Mouse (Mus musculus): ENCODE measurements around the gene Bok.

Bok gene

DNA sequence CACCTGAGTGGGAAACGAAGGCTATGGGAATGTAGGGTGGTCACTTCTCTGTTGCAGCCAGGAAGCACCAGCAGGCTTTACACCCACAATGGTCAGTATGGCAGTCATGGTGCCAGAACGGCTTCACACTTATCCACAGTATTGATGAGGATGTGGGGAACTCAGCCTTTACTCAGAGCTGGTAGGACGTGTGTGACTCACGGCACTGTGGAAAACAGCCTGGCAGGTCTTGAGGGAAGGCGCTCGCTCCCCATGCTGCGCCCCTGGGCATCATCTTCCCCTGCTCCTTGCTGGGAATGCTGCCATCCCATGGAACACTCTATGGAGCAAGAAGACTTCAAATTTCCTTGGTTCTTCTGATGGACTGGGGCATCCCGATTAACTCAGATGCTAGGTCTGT lies 5.6 kb downstream of the Bok start:
- no peak for DNase-seq (ENCODE audit: low read depth, low spot score)

DNA sequence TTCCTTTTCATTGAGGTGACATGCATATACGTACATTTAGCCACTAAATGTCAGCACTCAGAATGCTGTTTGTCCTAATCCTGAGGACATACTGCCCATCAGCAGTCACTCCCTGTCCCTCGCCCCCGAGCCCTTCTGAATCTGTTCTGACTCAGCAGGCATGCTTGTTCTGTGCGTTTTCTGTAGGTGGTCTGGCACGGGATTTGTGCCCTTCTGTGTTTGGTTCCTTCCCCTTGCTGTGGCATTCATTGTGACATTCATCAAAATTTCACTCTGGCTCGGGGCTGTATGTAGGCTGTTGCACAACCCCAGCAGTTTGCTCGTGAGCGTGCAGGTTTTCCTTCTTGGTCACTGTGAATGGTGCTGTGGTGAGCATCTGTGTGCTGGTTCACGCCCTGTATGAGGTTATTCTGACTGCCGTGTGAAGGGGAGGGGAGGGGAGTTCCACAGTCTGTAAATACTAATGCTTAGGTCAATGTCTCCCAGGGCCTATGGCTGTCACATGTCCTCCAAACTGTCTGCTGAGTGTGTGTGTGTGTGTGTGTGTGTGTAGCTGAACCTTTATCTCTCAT lies 6.4 kb downstream of the Bok start:
- DNase-seq (ENCODE audit: low read depth, low spot score) = no peak

DNA sequence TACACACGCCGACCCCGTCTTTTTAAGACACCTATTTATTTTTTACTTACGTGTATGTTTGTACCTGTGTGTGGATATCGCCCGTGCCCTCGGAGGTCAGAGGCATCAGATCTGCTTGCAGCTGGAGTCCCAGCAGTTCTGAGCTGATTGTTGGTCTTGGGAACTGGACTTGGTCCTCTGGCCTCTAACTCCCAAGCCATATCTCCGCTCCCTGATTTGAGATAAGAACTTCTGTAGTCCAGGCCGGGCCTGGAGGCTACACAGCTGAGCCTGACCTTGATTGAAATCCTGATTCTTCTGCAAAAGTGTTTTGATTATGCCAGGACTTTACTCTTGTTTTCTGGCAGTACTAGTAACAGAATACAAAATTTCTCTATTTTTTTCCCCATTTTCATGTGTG lies 7.3 kb downstream of the Bok start:
- DNase-seq (ENCODE audit: low read depth, low spot score) = no peak

DNA sequence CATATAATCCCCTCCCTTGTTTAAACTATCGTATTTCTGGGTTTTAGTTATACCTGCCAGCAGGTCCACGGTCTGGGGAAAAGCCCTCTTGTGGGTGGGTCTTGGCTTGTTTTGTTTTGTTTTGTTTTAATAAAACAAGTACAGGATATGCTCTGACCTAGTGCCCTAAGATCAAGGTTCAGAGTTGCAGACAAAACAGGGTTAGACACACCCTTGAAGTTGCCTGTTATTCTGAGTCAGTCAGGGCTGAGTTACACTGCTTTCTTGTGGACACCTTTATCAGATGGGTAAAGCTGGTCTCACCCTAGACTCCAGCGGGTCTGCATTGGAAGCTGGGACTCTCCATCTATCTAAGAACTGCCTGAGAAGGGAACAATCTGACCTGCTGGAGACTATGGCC lies 8.0 kb downstream of the Bok start:
- DNase-seq (ENCODE audit: low read depth, low spot score) = no peak

DNA sequence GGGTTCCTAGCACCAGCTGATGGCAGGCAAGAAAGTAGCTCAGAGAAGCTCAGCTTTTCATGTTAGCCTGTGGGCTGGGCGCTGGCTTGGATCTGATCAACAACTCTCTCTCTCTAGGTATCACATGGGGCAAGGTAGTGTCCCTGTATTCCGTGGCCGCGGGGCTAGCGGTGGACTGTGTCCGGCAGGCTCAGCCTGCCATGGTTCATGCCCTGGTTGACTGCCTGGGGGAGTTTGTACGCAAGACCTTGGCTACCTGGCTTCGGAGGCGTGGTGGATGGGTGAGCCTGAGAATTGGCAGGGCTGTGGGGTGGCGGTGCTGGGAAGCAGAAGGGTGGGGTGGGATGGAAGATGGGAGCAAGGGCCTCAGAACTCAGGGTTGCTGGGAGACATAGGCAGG lies 8.5 kb downstream of the Bok start:
- DNase-seq (ENCODE audit: low read depth, low spot score) = no peak

DNA sequence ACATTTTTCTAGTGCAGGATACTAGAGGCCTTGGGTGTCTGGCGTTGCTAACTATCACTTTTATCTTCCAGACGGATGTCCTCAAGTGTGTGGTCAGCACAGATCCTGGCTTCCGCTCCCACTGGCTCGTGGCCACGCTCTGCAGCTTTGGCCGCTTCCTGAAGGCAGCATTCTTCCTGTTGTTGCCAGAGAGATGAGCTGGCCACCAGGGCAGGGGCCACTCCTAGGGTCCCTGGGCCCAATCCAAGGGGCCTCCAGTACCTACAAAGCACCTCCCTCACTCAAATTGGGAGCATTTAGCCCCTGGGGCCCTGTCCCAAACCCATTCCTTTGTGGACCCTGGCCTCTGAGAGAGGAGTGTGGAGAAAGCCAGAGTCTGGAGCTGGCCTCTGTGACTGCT lies 9.5 kb downstream of the Bok start:
- DNase-seq (ENCODE audit: low read depth, low spot score) = no peak

DNA sequence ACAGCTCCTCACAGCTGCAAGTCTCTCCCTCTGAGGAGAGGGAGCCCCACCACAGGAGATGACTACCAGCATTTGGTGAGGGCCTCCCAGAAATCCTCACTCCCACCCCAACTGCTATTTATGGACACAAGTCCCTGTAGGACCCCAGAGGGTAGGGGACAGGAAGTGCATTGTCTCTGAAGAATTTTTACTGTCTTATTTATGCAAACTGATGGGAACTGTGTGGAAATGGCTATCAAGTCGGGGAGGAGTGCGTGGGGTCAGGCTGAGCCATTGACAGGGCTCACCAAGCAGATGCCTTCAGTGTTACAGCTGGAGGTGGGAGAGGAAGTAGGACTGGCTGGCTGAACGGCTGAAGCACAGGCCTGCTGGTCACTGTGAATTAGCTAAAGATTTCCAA lies 11.9 kb downstream of the Bok start:
- no peak for DNase-seq (ENCODE audit: low read depth, low spot score)

DNA sequence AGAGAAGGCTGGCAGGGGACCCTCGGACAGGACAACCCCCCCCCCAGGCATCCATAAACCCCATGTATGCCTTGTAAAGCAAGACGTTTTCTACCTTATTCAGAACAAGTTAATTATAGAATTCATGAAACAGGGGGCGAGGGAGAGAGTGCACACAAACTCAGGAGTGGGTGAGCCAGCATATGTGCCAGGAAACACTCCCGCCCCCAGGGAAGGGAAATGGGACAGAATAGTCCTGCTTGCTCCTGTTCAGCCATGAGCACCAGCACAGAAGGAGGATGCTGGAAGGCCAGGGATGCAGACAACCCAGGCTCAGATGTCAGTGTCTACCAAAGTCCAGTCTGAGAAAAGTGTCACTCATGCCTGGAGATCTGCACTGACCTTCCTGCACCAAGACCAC lies 13.7 kb downstream of the Bok start:
- DNase-seq (ENCODE audit: low read depth, low spot score) = no peak

DNA sequence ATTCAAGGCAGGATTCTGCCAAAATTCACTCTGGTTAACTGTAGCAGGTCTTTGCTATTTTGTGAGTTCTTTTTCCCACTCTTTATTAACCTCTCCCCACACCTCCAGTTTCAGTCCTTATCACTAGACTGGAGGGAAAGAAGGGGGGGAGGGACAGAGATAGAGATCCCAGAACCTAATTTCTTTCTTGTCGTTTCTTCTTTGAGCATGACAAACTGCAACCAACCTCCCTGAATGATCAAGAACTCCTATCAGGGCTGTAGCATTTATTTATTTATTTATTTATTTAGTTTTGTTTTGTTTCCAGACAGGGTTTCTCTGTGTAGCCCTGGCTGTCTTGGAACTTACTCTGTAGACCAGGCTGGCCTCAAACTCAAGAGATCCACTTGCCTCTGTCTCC lies 16.6 kb downstream of the Bok start:
- DNase-seq (ENCODE audit: low read depth, low spot score) = no peak

DNA sequence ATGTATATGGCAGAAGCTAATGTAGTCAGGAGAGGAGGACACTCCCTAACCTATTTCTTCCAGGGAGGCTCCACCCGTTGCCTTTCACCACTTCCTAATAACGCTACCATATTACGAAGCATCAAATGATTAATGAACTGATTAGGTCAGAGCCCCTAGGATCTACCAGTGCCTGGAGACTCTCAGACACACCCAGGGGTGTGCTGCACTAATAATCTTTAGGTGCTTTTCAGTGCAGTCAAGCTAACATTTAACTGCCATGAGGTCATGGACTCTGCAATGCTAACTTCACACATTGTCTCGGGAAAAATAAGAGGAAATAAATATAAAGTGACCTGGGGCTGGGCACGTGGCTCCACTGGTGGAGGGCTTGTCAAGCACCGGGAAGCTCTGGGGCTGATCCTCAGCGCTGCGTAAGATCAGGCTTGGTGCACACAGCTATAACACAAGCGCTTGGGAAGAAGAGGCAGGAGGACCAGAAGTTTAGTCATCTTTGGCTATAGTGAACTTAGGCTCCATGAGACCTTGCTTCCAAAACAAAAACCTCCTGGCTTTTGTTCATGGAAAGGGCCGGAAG lies 18.1 kb downstream of the Bok start:
- DNase-seq (ENCODE audit: low read depth, low spot score) = no peak

DNA sequence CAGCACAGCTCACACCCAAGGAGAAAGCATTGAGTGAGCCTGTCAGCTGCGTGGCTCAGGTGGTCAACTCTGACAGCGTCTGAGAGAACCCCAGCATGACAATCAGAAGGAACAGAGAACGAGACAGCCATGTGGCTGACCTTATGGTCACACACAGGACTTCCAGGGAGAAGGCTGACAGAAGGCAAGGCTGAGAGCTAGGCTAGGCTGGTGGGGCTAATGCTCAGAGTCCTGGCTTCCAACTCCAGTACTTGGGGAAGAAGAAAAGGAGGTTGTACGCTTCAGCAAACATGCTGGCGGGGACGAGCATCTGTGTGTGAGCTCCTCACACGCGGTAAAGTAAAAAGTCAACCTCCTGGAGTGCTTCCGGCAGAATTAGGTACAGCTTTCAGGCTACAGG lies 18.9 kb downstream of the Bok start:
- no peak for DNase-seq (ENCODE audit: low read depth, low spot score)

DNA sequence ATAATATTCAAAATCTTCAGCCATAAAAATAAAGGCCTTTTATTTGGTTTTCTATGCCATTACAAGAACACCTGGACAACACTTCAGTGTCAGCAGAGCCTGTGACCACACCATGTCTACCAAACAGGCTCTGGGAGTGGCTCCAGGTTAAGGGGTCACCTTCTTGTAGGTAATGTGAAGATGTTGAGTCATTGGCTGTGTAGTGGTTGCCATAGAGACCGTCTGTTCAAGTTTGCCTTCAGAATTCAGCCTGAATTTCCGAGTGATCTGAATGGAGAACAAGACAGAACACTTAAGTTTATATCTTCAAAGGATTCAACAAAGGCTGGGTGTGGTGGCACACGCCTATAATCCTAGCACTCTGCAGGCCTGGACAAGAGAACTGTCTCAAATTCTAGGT lies 19.9 kb downstream of the Bok start:
- DNase-seq (ENCODE audit: low read depth, low spot score) = no peak

DNA sequence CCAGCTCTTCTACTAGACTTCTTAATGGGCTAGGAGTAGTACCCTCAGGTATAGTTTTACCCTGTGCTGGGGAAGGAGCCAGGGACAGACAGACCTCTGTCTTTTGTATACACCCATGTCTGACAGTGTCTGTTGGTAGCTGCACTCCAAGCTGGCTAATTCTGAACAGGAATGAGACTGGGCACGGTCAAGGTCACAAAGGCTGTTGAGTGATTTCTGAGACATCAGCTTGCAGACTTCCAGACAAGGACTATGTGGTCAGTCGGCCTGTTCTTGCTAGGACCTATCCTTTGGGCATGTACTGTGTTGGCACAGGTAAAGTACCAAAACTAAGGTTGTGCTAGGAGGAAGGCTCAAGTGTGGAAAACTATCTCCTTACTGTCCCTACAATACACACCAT lies 30.7 kb downstream of the Bok start:
- DNase-seq (ENCODE audit: low read depth, low spot score) = no peak

DNA sequence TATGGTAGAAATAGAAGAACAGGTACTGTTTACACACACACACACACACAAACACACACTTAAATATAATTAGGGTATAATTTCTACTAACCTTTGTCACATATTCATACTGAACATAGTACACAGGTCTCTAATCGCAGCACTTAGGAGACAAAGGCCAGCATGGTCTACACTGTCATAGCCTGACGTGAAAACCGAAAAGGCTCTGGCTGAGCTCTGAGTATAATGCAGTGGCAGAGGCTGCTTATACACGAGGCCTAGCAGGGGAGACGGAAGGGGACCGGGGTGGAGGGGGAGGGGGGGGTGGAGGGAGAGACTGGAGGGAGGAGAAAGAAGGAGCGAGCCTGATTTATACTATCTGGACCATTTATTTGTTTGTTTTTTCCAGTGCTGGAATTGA lies 36.1 kb downstream of the Bok start:
- no peak for DNase-seq (ENCODE audit: low read depth, low spot score)

DNA sequence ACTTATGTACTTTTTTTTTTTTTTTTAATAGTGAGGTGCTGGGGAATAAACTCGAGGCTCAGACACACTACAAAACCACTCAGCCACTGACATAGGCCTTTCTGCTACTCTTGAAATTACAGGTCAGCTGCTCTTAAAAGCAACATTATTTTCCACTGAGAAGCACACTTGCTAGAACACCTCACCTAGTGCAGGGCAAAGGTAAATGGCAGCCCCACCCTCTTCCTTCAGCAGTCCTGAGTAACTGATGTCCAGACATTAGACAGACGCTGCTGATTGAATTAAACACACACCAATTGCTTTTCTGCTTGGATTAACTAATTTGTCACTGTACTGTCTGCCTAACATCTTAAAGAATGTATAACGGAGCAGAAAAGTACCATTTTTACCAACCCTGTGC lies 39.2 kb downstream of the Bok start:
- no peak for DNase-seq (ENCODE audit: low read depth, low spot score)

DNA sequence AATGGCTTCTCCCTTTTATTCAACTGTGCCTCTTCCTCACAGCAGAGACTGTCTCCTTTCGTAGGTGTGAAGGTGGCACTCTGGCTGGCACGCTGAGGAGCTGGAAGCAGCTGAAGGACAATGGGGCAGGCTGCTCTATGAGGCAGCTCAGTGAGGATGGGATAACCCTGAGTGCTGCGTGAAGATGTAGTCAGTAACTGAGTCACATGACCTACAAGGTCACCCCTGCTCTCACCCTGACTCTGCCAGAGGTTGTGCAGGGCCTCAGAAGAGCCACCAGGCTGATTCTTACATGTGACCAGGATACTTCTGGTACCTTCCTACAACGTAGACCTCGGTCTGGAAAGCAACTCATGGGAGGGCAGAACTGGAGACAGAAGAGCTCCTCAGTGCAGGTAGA lies 40.2 kb downstream of the Bok start:
- DNase-seq (ENCODE audit: low read depth, low spot score) = no peak

DNA sequence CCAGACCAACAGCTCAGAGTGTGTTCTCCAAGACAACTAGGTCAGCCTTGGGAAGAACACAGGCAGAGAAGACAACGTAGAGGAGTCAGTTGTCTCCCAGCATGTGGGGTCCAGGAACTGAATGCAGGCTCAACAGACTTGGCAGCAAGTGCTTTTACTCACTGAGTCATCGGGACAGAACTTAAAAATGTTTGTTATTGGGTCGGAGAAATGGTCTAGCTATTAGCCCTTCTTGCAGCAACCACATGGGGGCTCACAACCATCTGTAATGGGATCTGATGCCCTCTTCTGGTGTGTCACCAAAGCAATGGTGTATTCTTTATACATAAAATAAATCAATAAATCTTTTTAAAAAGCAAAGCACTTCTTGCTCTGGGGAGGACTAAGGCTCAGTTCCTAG lies 40.7 kb downstream of the Bok start:
- no peak for DNase-seq (ENCODE audit: low read depth, low spot score)

DNA sequence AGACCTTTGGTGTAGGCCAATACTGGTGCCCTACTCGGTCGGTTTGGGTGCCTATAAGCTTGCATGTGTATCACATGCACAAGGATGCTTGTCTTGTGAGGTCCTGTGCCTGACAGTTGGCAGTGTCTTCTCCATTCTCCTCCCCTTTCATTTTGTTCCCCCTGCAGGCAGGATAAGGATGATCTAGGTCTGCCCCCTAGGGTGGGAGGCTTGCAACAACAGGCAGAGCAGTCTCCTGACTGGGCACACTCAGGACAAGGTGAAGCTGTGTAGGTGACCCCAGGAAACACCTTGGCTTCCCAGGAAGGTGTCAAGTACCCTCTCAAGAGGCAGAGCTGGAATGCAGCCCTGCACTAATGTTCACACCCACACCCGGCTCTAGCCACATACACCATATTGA lies 41.5 kb downstream of the Bok start:
- no peak for DNase-seq (ENCODE audit: low read depth, low spot score)

DNA sequence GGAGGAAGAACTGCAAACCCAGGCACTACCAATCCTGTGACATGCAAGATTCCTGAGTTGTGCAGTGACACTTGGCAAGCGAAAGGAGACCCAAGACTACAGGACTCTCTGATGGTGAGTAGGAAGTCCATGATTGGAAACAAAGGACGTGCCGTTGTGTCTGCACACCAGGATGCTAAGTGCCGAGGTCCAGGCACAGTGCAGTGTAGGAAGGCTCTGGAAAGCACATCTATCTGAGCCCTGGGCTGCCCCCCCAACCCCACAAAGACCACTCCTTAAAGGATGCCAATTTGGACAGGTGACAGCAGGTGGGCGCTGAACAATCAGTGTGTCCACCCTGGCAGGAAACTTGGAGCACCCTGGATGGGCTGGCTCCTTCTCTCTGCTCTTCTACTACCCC lies 45.6 kb downstream of the Bok start:
- no peak for DNase-seq (ENCODE audit: low read depth, low spot score)

DNA sequence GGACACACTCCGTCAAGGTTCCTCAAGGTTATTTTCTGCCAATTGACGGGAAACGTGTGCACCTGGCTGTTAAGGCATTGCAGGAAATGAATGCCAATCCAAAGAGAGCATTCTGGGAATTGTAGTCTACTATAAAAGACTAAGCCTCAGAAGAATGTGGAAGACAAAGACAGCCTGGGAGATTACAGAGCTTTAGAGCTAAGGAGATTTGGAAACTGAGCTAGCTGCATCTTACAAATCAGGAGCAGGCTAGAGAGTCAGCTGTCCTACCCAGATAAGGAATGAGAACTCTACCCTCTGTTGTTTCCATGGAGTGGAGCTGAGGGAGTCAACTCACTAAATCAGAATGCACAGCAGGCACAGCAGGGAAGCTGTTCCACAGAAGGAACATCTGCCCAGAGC lies 46.4 kb downstream of the Bok start:
- DNase-seq (ENCODE audit: low read depth, low spot score) = no peak

DNA sequence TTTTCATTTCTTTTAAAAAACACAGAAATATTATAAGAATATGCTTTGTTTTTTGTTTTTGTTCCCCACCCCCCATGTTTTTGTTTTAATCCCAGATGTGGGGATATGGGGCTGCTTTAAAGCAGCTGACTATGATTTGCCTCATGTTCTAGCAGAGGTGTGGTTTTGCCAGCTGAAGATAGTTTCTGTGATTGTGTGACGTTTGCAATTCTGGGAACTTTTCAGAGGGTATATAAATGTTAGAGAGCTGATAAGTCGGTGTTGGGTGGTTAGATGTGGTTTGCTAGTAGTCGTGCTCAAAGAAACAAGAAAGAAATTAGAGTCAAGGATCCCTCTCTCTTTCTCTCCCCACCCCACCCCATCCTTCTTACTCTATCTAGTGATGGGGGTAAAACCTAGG lies 50.4 kb downstream of the Bok start:
- DNase-seq (ENCODE audit: low read depth, low spot score) = no peak

DNA sequence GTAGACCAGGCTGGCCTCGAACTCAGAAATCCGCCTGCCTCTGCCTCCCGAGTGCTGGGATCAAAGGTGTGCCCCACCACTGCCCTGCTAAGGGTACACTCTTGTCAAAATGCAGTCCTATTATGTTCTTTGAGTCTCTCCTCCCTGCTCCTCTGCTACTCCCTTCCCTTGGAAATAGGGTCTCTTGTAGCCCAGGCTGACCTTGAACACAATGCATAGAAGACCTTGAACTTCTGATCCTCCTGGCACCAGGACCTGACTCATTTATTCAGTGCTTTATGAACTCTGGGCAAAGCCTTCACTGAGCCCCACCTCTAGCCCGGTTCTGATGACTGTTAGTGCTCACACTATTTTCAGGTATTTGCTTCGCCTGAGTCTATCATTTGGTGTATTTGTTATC lies 52.3 kb downstream of the Bok start:
- DNase-seq (ENCODE audit: low read depth, low spot score) = no peak

DNA sequence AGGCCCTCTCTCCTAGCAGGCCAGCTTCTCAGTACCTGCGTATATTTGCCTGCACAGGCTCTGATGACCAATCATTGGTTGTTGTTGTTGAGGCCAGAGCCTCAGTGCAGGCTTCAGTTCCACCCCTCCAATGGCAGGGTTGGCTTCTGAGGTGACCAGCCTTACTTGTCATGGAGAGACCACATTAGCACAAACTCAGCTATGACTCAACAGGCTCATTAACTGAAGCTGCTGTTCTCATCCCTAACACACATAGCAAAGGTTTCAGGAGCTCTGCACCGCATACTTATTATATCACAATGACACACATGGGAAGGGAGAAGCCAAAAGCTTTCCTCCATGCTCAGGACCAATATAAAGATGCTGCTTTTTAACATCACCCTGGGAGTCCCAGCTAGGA lies 55.2 kb downstream of the Bok start:
- DNase-seq (ENCODE audit: low read depth, low spot score) = no peak

DNA sequence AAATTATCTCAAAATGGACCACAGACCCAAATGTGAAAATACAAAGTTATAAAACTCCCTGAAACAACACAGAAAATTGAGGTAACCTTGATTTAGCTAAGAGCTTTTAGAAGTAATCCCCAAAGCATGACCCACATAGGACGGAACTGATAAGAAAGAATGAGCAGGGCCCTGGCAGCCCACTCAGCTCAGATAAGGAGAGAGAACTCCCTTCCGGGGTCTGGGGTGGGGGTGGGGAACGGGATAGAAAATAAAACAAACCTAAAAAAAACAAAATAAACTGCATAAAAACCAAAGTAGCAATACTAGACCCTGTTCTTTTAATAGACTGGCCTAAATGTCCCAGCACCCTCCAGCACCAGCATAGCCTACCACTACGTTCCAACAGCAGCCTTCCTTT lies 56.5 kb downstream of the Bok start:
- DNase-seq (ENCODE audit: low read depth, low spot score) = no peak

Measured in c-Kit-negative CD71-positive TER-119-positive erythroid progenitor cells, embryonic 14.5 days (primary cell).